8 mouse cellular contexts compared by ENCODE assay signal in genomic region chr10:119692284-119692890, GRCm38 (mm10).
DNase-seq lines count a peak whose midpoint lies in the region; ATAC-seq and TF ChIP-seq lines count a peak whose summit lies in the region.

No protein-coding gene starts in this region.

- peak; percentile 30 for ATAC-seq in forebrain, embryonic 15.5 days (replicated peaks)
- ATAC-seq in limb, embryonic 14.5 days (ENCODE audit: low FRiP score, low read depth) = no peak

- no peaks in the 10 kb centered on the region for H3K27me3 ChIP-seq in kidney, adult 2 months (replicated peaks; ENCODE audit: control insufficient read depth, insufficient read depth, low read length)
- H3K27me3 ChIP-seq in forebrain, embryonic 15.5 days = no peaks in the 10 kb centered on the region
- peaks cover 15% of the 10 kb centered on the region for H3K27me3 ChIP-seq in limb, embryonic 14.5 days (ENCODE audit: control insufficient read depth, insufficient read depth, low read length)

- peak overlapping the region; percentile 57 for H3K9ac ChIP-seq in forebrain, embryonic 15.5 days (replicated peaks)
- H3K9ac ChIP-seq in limb, embryonic 14.5 days (ENCODE audit: low read depth, low read length, severe bottlenecking) = no peak overlapping the region

- WGBS in kidney, adult 2 months = 3% methylated on average over 26 of the region's 26 CpGs
- under 1% methylated on average over 26 of the region's 26 CpGs for WGBS in forebrain, embryonic 15.5 days
- 3% methylated on average over 26 of the region's 26 CpGs for WGBS in limb, embryonic 14.5 days

- no peaks in the 10 kb centered on the region for H3K9me3 ChIP-seq in forebrain, embryonic 15.5 days
- H3K9me3 ChIP-seq in limb, embryonic 14.5 days (ENCODE audit: control insufficient read depth, low read length) = no peaks in the 10 kb centered on the region

- H3K36me3 ChIP-seq in kidney, adult 2 months (ENCODE audit: control insufficient read depth, insufficient read depth, low read length) = no peaks in the 10 kb centered on the region
- H3K36me3 ChIP-seq in forebrain, embryonic 15.5 days = no peaks in the 10 kb centered on the region
- no peaks in the 10 kb centered on the region for H3K36me3 ChIP-seq in limb, embryonic 14.5 days (ENCODE audit: control insufficient read depth, insufficient read depth, low read length)

- peak overlapping the region; percentile 18; the same call in 1 of the 2 replicates for H3K4me3 ChIP-seq in kidney, adult 2 months (ENCODE audit: insufficient read depth, low read depth, low read length)
- peak overlapping the region; percentile 54 for H3K4me3 ChIP-seq in forebrain, embryonic 15.5 days
- peak overlapping the region; percentile 17 for H3K4me3 ChIP-seq in limb, embryonic 14.5 days (replicated peaks; ENCODE audit: low read length)

- no peak overlapping the region for H3K27ac ChIP-seq in kidney, adult 2 months (ENCODE audit: insufficient read depth, low read depth, low read length)
- H3K27ac ChIP-seq in forebrain, embryonic 15.5 days (replicated peaks) = peak overlapping the region; percentile 91
- H3K27ac ChIP-seq in limb, embryonic 14.5 days (replicated peaks; ENCODE audit: low read depth, low read length) = no peak overlapping the region

- TF ChIP-seq POLR2A in kidney, adult 2 months (IDR thresholded peaks at IDR 0.05; ENCODE audit: low read depth, low read length) = no peak
- TF ChIP-seq POLR2A in limb, embryonic 14.5 days (IDR thresholded peaks at IDR 0.05; ENCODE audit: borderline replicate concordance, extremely low read depth, insufficient read depth, insufficient read length) = no peak

- peak overlapping the region; percentile 90 for H3K4me2 ChIP-seq in forebrain, embryonic 15.5 days (replicated peaks)
- peak overlapping the region; percentile 57 for H3K4me2 ChIP-seq in limb, embryonic 14.5 days (replicated peaks; ENCODE audit: low read depth, low read length, severe bottlenecking)

- peak; percentile 4 for DNase-seq in kidney, adult 2 months
- no peak for DNase-seq in kidney, adult 18-20 months
- DNase-seq in brain, adult 2 months (ENCODE audit: low read depth, low spot score) = peak; percentile 24
- DNase-seq in limb, embryonic 14.5 days (ENCODE audit: low spot score) = no peak
- DNase-seq in right cerebral cortex, postnatal 25 days = peak; percentile 36
- no peak for DNase-seq in lung, postnatal 4 days
- DNase-seq in cerebellum, postnatal 36 days = no peak

- no peaks in the 10 kb centered on the region for H3K4me1 ChIP-seq in kidney, adult 2 months (ENCODE audit: control insufficient read depth, insufficient read depth, low read length)
- H3K4me1 ChIP-seq in forebrain, embryonic 15.5 days = peaks cover 29% of the 10 kb centered on the region
- H3K4me1 ChIP-seq in limb, embryonic 14.5 days (ENCODE audit: control insufficient read depth, insufficient read depth, low read length) = peaks cover 15% of the 10 kb centered on the region

- no peak for TF ChIP-seq CTCF in kidney, adult 2 months (conservative IDR thresholded peaks at IDR 0.05; ENCODE audit: insufficient read depth, insufficient read length, low read depth, low read length)

Comparison
In these comparisons a context has a peak if more than half of its experiments do, and no peak if none do; other contexts are left out.
1. DNase-seq: peak in kidney, adult 2 months (single experiment), brain, adult 2 months (single experiment) and right cerebral cortex, postnatal 25 days (single experiment); none in kidney, adult 18-20 months (single experiment), limb, embryonic 14.5 days (single experiment), lung, postnatal 4 days (0 of 2) and cerebellum, postnatal 36 days (0 of 2).
2. Peak in every context shown above with its lines, with median percentiles within 50 percentile points of each other: H3K4me3 ChIP-seq.